Mouse (Mus musculus): ENCODE measurements around the gene Vamp5. TPM values are rescaled to one million over a fixed set of nuclear protein-coding genes. Genes with fewer than 3 reads are reported as not detected.

The Vamp5 gene
- polyA plus RNA-seq, 1 experiment from 2014 or later = 181 TPM

DNA sequence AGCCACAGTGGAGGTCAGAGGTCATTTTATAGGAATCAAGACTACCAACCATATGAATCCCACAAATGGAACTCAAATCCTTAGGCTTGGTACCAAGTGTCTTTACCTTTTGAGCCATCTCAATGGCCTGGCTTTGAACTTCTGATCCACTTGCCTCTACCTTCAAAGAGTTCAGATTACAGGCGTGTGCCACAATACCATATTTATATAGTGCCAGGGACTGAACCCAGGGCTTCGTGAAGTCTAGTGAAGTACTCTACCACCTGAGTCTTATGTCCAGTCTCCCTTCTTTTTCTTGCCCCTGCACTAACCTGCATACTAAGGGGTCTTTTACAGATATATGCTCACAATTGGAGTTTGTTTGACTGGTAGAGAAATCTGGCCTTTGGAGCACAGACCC is 6.3 kb upstream of the Vamp5 start:
- DNase-seq (ENCODE audit: low spot score) (no peak), ATAC-seq (replicated peaks; ENCODE audit: low FRiP score) (no peak)
- Histone ChIP-seq H3K4me2 (peak overlapping the region; percentile 29; the same call in 1 of the 2 replicates), H3K27ac (ENCODE audit: low read depth, low read length) (peak overlapping the region; percentile 94; the same call in 1 of the 2 replicates), H3K4me3 (ENCODE audit: low read depth, low read length) (no peak overlapping the region), H3K36me3 (ENCODE audit: control insufficient read depth, insufficient read depth, low read length) (peaks cover 7% of the 10 kb centered on the region; the same call in 1 of the 2 replicates), H3K27me3 (replicated peaks; ENCODE audit: control insufficient read depth, insufficient read depth, low read length) (no peaks in the 10 kb centered on the region), H3K9me3 (ENCODE audit: control insufficient read depth, low read length) (no peaks in the 10 kb centered on the region), H3K9ac (ENCODE audit: low read depth, low read length) (no peak overlapping the region), H3K4me1 (replicated peaks; ENCODE audit: control insufficient read depth, insufficient read depth, low read length) (peaks cover 59% of the 10 kb centered on the region)
- 91% methylated on average over 2 of the region's 2 CpGs for WGBS

DNA sequence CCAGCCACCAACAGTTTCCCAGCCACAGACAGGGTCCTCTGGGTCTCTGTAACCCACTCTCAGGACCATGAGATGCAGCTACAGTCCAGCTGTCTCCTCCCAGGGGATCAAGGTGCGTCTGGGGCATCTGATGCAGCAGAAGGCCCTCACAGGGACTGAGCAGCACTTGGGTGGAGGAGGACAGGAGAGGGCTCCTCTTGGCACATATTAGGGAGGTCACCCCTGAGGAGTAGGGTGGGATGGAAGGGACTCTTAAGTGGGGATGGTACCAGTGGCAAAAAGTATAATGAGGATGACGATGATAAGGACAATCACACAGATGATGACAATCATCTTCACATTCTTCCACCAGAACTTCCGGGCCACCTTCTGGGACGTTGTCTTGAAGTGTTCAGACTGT is 5.0 kb upstream of the Vamp5 start:
- no peak overlapping the region for H3K4me3 ChIP-seq (ENCODE audit: low read depth, low read length)
- peaks cover 59% of the 10 kb centered on the region for H3K4me1 ChIP-seq (replicated peaks; ENCODE audit: control insufficient read depth, insufficient read depth, low read length)
- no peaks in the 10 kb centered on the region for H3K9me3 ChIP-seq (ENCODE audit: control insufficient read depth, low read length)
- no peaks in the 10 kb centered on the region for H3K27me3 ChIP-seq (replicated peaks; ENCODE audit: control insufficient read depth, insufficient read depth, low read length)
- peak overlapping the region; percentile 94 for H3K27ac ChIP-seq (ENCODE audit: low read depth, low read length)
- peak overlapping the region; percentile 1; the same call in 1 of the 2 replicates for H3K4me2 ChIP-seq
- no peak for ATAC-seq (replicated peaks; ENCODE audit: low FRiP score)
- no peak overlapping the region for H3K9ac ChIP-seq (ENCODE audit: low read depth, low read length)
- no peak for DNase-seq (ENCODE audit: low spot score)
- peaks cover 7% of the 10 kb centered on the region; the same call in 1 of the 2 replicates for H3K36me3 ChIP-seq (ENCODE audit: control insufficient read depth, insufficient read depth, low read length)
- WGBS = 56% methylated on average over 4 of the region's 4 CpGs

DNA sequence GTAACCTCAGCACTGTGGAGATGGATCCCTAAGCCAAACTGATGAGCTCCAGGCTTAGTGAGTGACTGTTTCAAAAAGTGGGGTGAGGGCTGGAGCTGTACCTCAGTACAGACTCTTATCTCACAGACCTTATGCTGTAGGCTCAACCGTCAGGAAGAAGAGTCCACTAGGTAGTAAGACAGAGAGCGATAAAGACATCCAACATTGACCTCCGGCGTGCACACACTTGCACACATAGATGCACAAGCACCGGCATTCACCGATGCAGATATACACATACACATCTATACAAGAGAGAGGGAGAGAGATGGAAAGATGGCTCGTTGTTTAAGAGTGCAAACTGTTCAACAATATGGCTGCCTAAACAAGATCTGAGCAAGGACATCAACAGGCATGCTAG is 3.7 kb upstream of the Vamp5 start:
- Histone ChIP-seq H3K4me1 (replicated peaks; ENCODE audit: control insufficient read depth, insufficient read depth, low read length) (peaks cover 54% of the 10 kb centered on the region), H3K9ac (ENCODE audit: low read depth, low read length) (peak overlapping the region; percentile 10), H3K27ac (ENCODE audit: low read depth, low read length) (peak overlapping the region; percentile 94), H3K9me3 (ENCODE audit: control insufficient read depth, low read length) (no peaks in the 10 kb centered on the region), H3K36me3 (ENCODE audit: control insufficient read depth, insufficient read depth, low read length) (peaks cover 7% of the 10 kb centered on the region; the same call in 1 of the 2 replicates), H3K27me3 (replicated peaks; ENCODE audit: control insufficient read depth, insufficient read depth, low read length) (no peaks in the 10 kb centered on the region), H3K4me2 (peak overlapping the region; percentile 47), H3K4me3 (ENCODE audit: low read depth, low read length) (no peak overlapping the region)
- 57% methylated on average over 7 of the region's 7 CpGs for WGBS
- peak; percentile 90 for ATAC-seq (replicated peaks; ENCODE audit: low FRiP score)
- no peak for DNase-seq (ENCODE audit: low spot score)

DNA sequence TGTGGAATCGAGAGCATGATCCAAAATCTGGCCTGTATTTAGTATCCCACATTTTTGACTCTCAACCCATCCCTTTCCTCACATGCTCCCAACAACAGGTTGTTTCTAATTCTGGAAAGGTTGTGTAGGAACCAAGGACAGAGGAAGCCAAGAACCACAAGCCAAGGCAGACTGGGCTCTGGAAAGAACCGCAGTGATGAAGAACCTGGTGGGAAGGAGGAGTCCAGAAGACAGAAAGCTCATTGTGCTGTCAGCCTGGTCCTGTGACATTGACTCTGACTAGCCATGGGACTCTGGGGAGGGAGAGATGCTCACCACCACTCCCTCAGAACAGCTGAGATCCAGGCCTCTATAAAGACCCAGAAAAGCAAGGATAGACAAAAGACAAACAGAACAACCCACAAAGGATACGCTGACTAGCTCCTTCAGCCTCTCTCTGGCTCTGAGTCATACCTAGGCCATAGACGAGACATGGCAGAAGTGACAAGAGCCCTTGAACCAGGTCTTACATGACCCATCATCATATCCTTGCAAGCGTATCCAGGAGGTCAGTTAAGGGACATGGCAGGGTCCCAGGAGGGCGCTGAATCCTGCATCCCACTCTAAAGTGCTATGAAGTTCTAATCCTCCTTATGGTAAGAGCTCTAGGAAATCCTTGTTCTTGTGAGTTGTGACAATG is 3.0 kb upstream of the Vamp5 start:
- WGBS = 67% methylated on average over 6 of the region's 6 CpGs
- peak overlapping the region; percentile 10 for H3K9ac ChIP-seq (ENCODE audit: low read depth, low read length)
- H3K4me2 ChIP-seq = peak overlapping the region; percentile 47
- no peak overlapping the region for H3K4me3 ChIP-seq (ENCODE audit: low read depth, low read length)
- peaks cover 7% of the 10 kb centered on the region; the same call in 1 of the 2 replicates for H3K36me3 ChIP-seq (ENCODE audit: control insufficient read depth, insufficient read depth, low read length)
- peaks cover 52% of the 10 kb centered on the region for H3K4me1 ChIP-seq (replicated peaks; ENCODE audit: control insufficient read depth, insufficient read depth, low read length)
- DNase-seq (ENCODE audit: low spot score) (no peak), ATAC-seq (replicated peaks; ENCODE audit: low FRiP score) (no peak; the same call in 1 of the 2 replicates)
- H3K9me3 ChIP-seq (ENCODE audit: control insufficient read depth, low read length) = no peaks in the 10 kb centered on the region
- H3K27me3 ChIP-seq (replicated peaks; ENCODE audit: control insufficient read depth, insufficient read depth, low read length) = no peaks in the 10 kb centered on the region
- peak overlapping the region; percentile 94 for H3K27ac ChIP-seq (ENCODE audit: low read depth, low read length)

DNA sequence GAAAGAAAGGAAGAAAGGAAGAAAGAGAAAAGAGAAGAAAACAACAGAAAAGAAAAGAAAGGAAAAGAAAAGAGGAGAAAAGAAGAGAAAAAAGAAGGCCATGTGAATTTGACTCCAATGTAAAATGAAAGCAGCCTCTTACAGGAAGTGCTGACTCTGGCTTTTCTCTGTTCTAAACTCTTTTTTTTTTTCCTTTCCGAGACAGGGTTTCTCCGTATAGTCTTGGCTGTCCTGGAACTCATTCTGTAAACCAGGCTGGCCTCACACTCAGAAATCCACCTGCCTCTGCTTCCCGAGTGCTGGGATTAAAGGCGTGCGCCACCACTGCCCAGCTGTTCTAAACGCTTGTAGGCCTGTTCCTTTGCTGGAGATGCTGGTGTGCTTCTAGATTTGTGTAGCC is 2.2 kb upstream of the Vamp5 start:
- Histone ChIP-seq H3K4me3 (ENCODE audit: low read depth, low read length) (no peak overlapping the region), H3K27me3 (replicated peaks; ENCODE audit: control insufficient read depth, insufficient read depth, low read length) (no peaks in the 10 kb centered on the region), H3K27ac (ENCODE audit: low read depth, low read length) (peak overlapping the region; percentile 94), H3K9me3 (ENCODE audit: control insufficient read depth, low read length) (no peaks in the 10 kb centered on the region), H3K4me1 (replicated peaks; ENCODE audit: control insufficient read depth, insufficient read depth, low read length) (peaks cover 46% of the 10 kb centered on the region), H3K4me2 (no peak overlapping the region), H3K9ac (ENCODE audit: low read depth, low read length) (no peak overlapping the region), H3K36me3 (ENCODE audit: control insufficient read depth, insufficient read depth, low read length) (peaks cover 7% of the 10 kb centered on the region; the same call in 1 of the 2 replicates)
- ATAC-seq (replicated peaks; ENCODE audit: low FRiP score) (no peak), DNase-seq (ENCODE audit: low spot score) (no peak)
- 81% methylated on average over 6 of the region's 6 CpGs for WGBS

DNA sequence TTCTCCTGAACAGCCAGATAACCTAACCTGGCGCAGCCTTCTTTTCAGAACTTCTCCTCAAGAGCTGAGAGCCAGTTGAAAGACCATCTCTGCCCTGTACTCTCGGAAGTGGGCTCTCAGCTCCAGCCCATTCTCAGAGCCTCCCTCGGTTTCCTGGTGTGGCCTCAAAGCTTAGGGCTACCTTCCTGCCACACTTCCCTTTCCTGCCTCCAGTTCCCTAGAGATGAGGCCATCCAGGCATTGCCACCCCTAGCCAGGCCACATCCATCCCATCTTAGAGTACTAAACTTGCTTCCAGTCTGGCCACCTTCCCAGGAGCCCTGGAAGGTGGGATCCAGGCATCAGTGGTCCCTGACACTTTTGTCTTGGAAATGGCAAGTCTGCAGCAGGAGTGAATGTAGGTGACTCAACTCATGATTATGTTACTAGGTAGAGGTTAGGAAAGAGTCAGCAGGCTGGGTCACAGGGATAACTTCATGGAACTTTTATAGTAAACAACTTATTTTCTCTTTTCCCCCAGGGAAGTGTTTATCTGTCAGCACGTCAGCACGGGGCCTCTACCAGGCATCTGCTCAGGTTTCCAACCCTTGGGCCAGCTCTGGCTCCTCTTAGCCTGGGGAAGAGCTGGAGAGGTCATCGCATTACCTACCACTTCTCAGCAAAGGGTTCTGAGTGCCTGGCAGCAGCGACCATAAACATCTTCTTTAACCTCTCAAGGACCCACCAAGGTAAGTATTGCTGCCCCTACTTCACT is 714 bp downstream of the Vamp5 start:
- H3K9me3 ChIP-seq (ENCODE audit: control insufficient read depth, low read length) = no peaks in the 10 kb centered on the region
- no peaks in the 10 kb centered on the region for H3K27me3 ChIP-seq (replicated peaks; ENCODE audit: control insufficient read depth, insufficient read depth, low read length)
- H3K27ac ChIP-seq (ENCODE audit: low read depth, low read length) = peak overlapping the region; percentile 83
- DNase-seq (ENCODE audit: low spot score) (no peak), ATAC-seq (replicated peaks; ENCODE audit: low FRiP score) (0 out of 2 replicates have a peak, but pooled peaks have one; percentile 3)
- H3K4me2 ChIP-seq = peak overlapping the region; percentile 68
- peaks cover 37% of the 10 kb centered on the region for H3K4me1 ChIP-seq (replicated peaks; ENCODE audit: control insufficient read depth, insufficient read depth, low read length)
- no peaks in the 10 kb centered on the region; the same call in 1 of the 2 replicates for H3K36me3 ChIP-seq (ENCODE audit: control insufficient read depth, insufficient read depth, low read length)
- H3K9ac ChIP-seq (ENCODE audit: low read depth, low read length) = peak overlapping the region; percentile 80
- WGBS = 21% methylated on average over 7 of the region's 7 CpGs
- H3K4me3 ChIP-seq (ENCODE audit: low read depth, low read length) = peak overlapping the region; percentile 78

DNA sequence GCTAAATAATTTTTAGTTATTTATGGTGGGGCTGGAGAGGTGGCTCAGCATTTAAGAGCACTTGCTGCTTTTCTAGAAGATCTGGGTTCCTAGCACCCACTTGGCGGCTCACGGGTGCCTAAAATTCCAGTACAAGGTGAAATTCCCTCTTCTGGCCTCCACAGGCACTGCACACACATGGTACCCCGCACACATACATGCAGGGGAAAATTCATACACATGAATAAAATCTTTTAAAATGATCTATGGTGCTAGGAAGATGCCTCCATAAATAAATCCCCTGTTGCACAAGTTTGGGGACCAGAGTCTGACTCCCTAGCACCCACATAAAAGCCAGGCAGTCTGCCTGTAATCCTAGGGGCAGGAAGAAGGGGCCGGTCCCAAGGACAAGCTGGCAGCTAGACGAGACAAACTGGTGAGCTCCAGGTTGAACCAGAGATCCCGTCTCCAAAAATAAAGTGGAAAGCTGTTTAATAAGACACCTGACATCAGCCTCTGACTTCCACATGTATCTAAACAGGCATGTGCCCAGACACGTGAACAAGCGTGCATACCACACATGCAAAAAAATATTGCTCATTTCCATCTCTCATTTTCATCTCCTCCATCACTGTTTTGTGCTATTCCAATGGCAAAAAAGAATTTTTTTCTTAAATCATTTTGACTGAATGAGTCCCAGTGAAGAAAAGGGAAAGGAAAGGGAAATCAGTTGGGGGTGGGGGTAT is 1.6 kb downstream of the Vamp5 start:
- Histone ChIP-seq H3K36me3 (ENCODE audit: control insufficient read depth, insufficient read depth, low read length) (no peaks in the 10 kb centered on the region), H3K9ac (ENCODE audit: low read depth, low read length) (peak overlapping the region; percentile 80; the same call in 1 of the 2 replicates), H3K27ac (ENCODE audit: low read depth, low read length) (no peak overlapping the region), H3K4me1 (replicated peaks; ENCODE audit: control insufficient read depth, insufficient read depth, low read length) (peaks cover 36% of the 10 kb centered on the region), H3K9me3 (ENCODE audit: control insufficient read depth, low read length) (no peaks in the 10 kb centered on the region), H3K4me2 (peak overlapping the region; percentile 68), H3K27me3 (replicated peaks; ENCODE audit: control insufficient read depth, insufficient read depth, low read length) (no peaks in the 10 kb centered on the region), H3K4me3 (ENCODE audit: low read depth, low read length) (peak overlapping the region; percentile 78)
- 73% methylated on average over 8 of the region's 8 CpGs for WGBS
- DNase-seq (ENCODE audit: low spot score) (no peak), ATAC-seq (replicated peaks; ENCODE audit: low FRiP score) (no peak)

DNA sequence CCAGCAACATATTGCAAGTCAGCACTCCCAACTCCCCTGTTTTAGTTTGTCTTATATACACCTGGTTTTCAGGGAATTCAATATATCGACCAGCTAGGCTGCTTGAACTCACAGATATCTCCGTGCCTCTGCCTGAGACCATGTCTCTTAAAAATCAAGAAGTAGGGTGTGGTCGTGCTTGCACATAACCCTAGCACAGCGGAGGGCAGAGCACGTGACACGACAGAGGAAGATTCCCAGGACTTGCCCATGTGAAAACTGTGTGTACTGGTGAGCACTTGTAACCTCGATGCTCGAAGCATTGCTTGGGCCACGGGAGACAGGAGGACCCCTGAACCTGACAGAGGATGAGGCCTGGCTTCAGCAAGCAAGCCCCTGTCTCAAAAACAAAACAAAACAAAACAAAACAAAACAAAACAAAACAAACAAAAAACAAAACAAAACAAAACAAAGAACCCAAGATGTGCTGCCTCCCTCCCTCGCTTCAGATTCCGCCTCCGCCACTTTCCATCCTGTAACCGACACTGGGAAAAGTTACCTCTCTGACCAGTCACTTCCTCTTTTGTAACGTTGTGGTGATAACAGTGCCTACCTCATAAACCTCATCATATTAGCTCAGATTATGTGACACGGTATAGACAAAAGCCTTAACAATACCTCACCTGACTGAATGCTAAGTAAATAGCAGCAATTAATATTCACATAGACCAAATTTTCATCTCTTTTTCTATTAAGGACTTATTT is 5.3 kb downstream of the Vamp5 start:
- ATAC-seq (replicated peaks; ENCODE audit: low FRiP score) = peak; percentile 67
- DNase-seq (ENCODE audit: low spot score) = no peak
- Histone ChIP-seq H3K36me3 (ENCODE audit: control insufficient read depth, insufficient read depth, low read length) (peaks cover under 1% of the 10 kb centered on the region; the same call in 1 of the 2 replicates), H3K9me3 (ENCODE audit: control insufficient read depth, low read length) (no peaks in the 10 kb centered on the region), H3K4me1 (replicated peaks; ENCODE audit: control insufficient read depth, insufficient read depth, low read length) (peaks cover 45% of the 10 kb centered on the region), H3K9ac (ENCODE audit: low read depth, low read length) (no peak overlapping the region), H3K27ac (ENCODE audit: low read depth, low read length) (peak overlapping the region; percentile 53; the same call in 1 of the 2 replicates), H3K27me3 (replicated peaks; ENCODE audit: control insufficient read depth, insufficient read depth, low read length) (no peaks in the 10 kb centered on the region), H3K4me2 (peak overlapping the region; percentile 42), H3K4me3 (ENCODE audit: low read depth, low read length) (no peak overlapping the region)
- 44% methylated on average over 15 of the region's 15 CpGs for WGBS

Data from liver, embryonic 11.5 days (tissue).